Mouse (Mus musculus): Measurements from ENCODE around the gene U2surp.

DNA sequence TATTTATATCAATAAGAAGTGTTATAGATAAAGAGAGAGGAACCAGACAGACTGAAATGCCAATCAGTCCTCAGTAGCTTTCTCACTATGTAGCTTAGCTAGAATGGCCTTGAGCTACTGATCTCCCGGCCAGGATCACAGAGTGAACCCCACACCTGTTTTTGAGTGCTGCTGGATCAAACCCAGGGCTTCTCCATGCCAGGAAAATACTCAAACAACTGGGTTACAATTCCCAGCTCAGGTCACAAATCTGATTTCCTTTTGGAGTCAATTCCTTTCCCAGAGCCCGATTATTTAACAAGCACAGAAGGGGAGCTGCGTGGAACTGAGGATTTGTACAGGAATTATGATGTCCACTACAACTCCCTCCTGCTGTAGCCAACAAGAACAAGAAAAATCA lies 31.8 kb downstream of the U2surp start:
- TF ChIP-seq GATA1 (IDR thresholded peaks at IDR 0.05; ENCODE audit: borderline replicate concordance, low read length): no peak
- TF ChIP-seq FLI1 (IDR thresholded peaks at IDR 0.05; ENCODE audit: low read length): no peak
